Mouse (Mus musculus) heart, postnatal 4 days (tissue): Measurements from ENCODE around the gene Stx16. TPM values are rescaled to one million over a fixed set of nuclear protein-coding genes. Genes with fewer than 3 reads are reported as not detected.

Experiments used
- DNase-seq: peaks from one replicate; pipeline ENCODE4 v3.0.0; 2021
- total RNA-seq, 2 experiments: library from RNA; stranded (reverse); gene quantifications; 2 replicates each; pipeline ENCODE4 v1.2.3; 2021

Gene Stx16
- total RNA-seq: 10 to 100 TPM; 37.5 to 38.3 TPM

- peak; percentile 98 for DNase-seq
These were observed at the start of gene Stx16 for GRCm38 (mm10) chr2:174075673-174076432. Gene Stx16 (plus strand): TSS chr2:174076308.

- no peak for DNase-seq
These were observed 49.7 kb upstream of the Stx16 start for GRCm38 (mm10) chr2:174026406-174026805.

- no peak for DNase-seq
These were observed 42.8 kb upstream of the Stx16 start for GRCm38 (mm10) chr2:174033257-174033800.

- DNase-seq: no peak
These were observed 28.5 kb upstream of the Stx16 start for GRCm38 (mm10) chr2:174047656-174048055.

DNA sequence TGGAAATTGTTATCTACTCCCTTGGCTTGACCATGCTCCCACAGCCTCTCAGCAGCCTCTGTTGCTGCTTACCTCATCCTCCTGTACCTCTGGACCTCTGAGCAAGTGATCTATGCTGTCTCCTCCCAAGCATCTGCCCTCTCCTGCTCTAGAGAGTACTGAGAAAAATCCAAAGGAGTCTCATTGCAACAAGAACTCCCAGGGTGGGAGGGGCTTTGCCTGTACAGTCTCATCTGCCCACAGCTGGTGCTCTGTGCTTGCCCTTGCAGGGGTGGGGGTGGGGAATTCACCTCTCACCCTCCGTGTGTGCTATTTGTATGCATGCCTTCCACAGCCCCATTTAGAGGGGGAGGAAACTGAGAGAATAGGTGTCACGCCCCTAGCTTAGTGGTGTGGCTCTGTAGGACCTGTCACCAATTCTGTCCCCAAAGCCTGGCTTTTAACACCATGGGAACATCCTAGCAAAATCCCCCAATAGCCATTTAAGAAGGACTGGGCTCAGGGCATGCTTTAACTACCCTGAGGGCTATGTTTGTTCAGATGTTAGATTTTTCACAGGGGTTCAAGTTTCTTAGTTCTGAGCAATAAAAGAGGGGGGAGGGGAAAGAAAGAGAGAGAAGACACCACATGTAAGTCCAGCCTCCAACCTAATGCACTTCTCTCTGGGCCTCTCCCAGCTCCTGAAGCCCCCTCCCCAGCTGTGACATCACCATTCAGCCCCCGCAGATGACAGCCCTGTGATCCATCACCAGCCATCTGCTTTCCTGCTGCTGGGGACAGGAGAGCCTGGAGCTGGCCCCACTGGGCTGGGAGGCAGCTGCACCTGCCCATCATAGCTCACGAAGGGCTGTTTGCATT is 26.4 kb upstream of the Stx16 start:
- no peak for DNase-seq

GRCm38 (mm10) chr2:174050339-174050685 is 25.8 kb upstream of the Stx16 start:
- no peak for DNase-seq

DNA sequence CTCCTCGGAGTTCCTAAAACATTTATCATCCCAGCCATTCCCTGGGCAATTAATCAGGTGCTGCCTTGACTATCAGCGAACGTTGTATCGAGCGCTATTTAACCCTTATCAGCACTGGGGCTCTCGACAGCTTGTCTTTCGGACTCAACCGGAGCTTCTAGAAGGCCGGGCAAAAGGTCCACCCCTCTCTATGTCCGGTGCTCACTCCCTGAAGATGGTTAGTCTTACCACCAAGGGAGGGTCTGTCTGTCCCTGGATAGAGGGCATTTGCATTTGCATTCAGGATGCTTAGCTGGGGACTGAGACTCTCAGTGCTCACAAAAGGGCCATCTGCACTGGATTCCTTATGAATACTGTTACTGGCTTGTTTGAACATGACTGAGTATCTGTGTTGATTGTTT is 25.0 kb upstream of the Stx16 start:
- DNase-seq: no peak

DNA sequence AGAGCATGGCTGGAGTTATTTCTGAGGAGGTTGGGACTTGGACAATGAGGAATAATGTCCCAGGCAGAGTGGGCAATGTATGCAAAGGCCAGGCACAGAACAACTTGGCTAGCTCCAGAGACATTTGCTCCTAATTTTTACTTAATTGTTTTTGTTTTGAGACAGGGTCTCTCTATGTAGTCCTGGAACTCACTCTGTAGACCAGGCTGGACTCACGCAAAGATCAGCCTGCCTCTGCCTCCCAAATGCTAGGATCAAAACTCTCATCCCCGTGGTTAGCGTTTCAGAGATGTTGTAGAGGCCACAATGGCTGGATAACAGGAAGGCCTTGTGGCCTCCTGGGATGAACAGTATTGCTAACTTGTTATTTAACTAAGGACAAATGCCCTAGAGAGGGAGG is 21.6 kb upstream of the Stx16 start:
- DNase-seq: no peak

DNA sequence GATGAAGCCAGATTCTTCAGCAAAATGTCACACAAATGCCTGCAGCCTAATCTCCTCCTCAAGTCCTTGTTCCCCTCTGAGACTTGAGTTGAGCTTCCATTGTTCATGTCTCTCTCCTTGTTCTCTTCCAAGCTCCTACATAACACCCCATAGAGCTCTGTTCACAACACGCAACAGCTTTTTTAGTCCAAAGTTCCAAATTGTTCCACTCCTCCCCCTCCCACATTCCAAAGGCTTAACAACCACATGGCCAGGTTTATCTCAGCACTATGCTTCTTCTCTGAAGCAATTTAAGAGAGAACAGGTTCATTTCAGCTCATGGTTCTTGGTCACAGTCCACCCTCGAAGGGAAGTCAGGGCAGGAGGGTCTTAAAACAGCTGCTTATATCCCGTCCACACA is 18.4 kb upstream of the Stx16 start:
- DNase-seq: no peak

DNA sequence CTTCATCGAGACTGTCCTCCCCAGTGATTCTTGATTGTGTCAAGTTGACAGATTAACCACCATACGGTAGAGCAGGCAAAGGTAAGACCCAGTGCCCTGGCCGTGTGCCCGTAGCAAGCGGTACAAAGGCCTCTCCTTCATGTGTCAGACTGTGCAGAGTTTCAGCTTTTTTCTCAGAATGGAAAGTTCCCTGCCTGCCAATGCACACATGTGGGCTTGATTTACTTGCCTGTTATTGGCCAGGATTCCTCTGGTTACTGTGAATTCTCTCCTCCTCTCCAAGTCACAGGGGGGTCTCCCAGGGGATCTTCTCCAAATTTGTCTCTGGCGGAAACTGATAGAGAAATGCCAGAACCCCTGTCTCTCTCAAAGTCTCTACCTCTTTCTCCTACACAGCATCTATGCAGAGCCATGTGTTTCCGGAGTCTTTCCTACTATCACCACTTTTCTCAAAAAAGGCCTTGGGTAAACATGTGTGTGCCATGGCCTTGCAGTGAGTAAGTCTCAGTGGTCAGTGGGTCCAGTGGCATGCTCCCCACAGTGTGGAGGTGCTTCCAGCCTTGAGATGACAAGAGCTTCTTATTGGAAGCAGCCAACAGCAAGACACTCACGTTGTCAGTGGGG is 17.7 kb upstream of the Stx16 start:
- peak; percentile 46 for DNase-seq

DNA sequence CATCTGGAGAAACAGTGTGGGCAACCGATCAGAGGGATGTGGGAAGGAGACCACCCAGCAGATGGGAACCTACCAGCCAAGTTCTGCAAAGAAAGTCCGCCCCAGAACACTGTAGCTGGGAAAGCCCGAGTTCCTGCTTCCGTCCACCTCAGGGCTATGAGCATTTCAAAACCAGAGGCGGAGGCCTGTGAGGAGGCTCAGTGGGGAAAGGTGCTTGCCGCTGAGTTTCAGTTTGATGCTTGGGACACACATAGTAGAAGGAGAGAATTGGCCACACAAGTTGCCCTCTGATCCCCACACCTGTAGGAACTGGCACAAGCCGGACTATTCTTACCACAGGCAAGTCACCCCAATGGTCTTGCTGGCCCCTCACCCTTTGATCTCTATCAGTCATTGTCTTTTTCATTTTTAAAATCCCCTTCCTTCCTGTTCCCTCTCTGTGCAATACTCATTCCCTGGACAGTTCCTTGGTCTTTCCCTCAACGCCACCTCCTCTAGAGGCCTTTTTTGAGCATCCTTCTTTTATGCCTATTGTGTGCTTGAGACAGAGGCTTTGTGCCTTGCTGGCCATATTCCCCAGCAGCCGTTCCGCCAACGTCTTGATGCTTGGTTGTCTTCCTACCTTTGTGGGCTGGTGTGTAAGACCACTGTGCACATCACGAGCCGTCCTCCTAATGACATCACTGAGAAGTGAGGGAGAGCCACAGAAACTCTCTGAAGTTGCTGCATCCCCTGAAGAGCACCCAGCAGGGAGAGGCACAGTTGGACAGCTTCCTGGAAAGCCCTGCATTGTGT is 16.3 kb upstream of the Stx16 start:
- no peak for DNase-seq

- no peak for DNase-seq
These were observed 14.9 kb upstream of the Stx16 start for GRCm38 (mm10) chr2:174061219-174061618.

- DNase-seq: peak; percentile 32
These were observed 13.0 kb upstream of the Stx16 start for GRCm38 (mm10) chr2:174063074-174063473.

DNA sequence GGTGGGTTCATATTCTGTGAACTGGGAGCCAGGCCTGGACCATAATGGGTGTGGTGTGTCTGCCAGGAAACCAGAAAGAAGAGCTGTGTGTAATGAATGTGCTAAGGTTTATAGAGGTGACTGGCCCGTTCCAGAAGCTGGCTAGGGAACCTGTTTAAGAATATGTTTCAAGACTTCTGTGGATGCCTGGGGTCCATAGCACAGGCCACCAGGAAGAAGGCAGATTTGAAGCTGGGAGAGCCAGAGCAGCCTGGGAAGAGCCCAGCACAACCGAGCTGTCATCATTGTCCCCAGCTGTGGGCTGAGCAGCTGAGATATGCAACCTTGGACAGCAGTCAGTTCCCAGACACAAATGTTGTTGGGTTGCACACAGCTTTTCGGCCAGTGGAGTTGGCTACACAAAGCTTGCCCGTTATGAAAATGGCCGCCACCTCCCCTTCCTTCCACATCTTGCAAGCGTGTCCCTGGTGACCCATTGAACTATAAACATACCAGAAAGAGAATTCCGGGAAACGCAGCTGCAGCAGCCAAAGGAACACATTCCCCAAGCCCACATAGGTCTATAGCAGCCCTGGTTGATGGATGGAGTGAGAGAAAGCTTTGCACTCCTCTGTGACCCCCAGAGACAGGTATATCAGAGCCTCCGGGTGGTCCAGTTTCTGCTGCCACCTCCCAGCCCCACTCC is 12.4 kb upstream of the Stx16 start:
- DNase-seq: peak; percentile 41

GRCm38 (mm10) chr2:174067793-174068419 is 8.2 kb upstream of the Stx16 start:
- no peak for DNase-seq

GRCm38 (mm10) chr2:174069532-174070049 is 6.5 kb upstream of the Stx16 start:
- DNase-seq: no peak

GRCm38 (mm10) chr2:174071406-174071805 is 4.7 kb upstream of the Stx16 start:
- DNase-seq: no peak

GRCm38 (mm10) chr2:174073156-174073790 is 2.8 kb upstream of the Stx16 start:
- no peak for DNase-seq

- DNase-seq: no peak
These were observed 1.5 kb upstream of the Stx16 start for GRCm38 (mm10) chr2:174074621-174075020.

DNA sequence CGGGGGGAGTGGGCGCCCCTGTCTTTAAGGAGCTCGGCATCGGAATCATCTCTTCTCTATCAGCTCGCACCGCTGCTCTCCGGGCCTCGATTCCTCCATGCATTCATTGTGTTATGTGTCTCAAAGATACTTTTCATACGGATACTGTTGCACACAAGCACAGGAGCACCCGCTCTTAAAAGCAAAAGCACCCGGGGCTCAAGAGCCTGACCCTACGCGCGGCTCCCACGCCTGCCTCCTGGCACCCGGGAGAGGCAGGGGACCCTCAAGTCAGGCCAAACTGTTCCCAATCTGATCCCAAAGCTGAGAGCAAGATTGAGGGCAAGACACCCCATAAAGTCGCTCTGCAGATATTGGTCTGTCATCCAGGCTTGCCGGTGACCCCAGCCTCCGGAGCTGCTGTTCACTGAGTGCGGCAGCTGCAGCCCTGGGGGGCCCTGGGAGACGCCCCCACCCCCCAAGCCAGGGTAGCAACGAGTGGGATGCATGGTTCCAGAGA is 987 bp upstream of the Stx16 start:
- peak; percentile 27 for DNase-seq
